Mouse (Mus musculus) forebrain, embryonic 16.5 days (tissue): Measurements from ENCODE around the gene 1520401A03Rik. TPM values are rescaled to one million over a fixed set of nuclear protein-coding genes. Genes with fewer than 3 reads are reported as not detected.
A peak's percentile ranks its signal among the peaks of the same experiment; 100 is the strongest.

Experiments used
- ATAC-seq: fragments of 200-750 bp; cut with Nextera tagmentation; 2 replicates; pipeline ENCODE4 v1.8.0; 2017; ENCODE audit warnings: mild to moderate bottlenecking, moderate library complexity
- H3K27ac ChIP-seq: fragments of 300-500 bp; sonication (generic); 2 replicates; pipeline ENCODE4 v1.5.1; 2014; ENCODE audit warnings: low read length, control low read depth
- H3K27me3 ChIP-seq: fragments of 300-500 bp; sonication (generic); replicated peaks from 2 replicates; pipeline ENCODE4 v1.6.1; 2014; ENCODE audit warnings: low read length; ENCODE audit not compliant: control insufficient read depth, insufficient read depth
- H3K36me3 ChIP-seq: fragments of 300-500 bp; sonication (generic); 2 replicates; pipeline ENCODE4 v1.6.1; 2014; ENCODE audit not compliant: control insufficient read depth, insufficient read depth
- H3K4me1 ChIP-seq: fragments of 300-500 bp; sonication (generic); replicated peaks from 2 replicates; pipeline ENCODE4 v1.6.1; 2014; ENCODE audit warnings: low read length; ENCODE audit not compliant: control insufficient read depth, insufficient read depth
- H3K4me2 ChIP-seq: fragments of 300-500 bp; sonication (generic); 2 replicates; pipeline ENCODE4 v1.6.1; 2014; ENCODE audit warnings: mild to moderate bottlenecking, low read length, control low read depth
- H3K4me3 ChIP-seq: fragments of 300-500 bp; sonication (generic); replicated peaks from 2 replicates; pipeline ENCODE4 v1.5.1; 2014; ENCODE audit warnings: mild to moderate bottlenecking, low read length, control low read depth
- H3K9ac ChIP-seq: fragments of 300-500 bp; sonication (generic); replicated peaks from 2 replicates; pipeline ENCODE4 v1.6.1; 2014; ENCODE audit warnings: low read depth, low read length, control low read depth
- H3K9me3 ChIP-seq: fragments of 300-500 bp; sonication (generic); 2 replicates; pipeline ENCODE4 v1.6.1; 2016; ENCODE audit warnings: low read length; ENCODE audit not compliant: control insufficient read depth
- WGBS: fragments of 180-500 bp; shearing (Covaris S2); extraction: QIAGEN DNeasy Blood & Tissue Kit; methylation state at CpG from one replicate; pipeline ENCODE4 v1.1.7; 2014; 5-methylcytosine and 5-hydroxymethylcytosine counted together
- polyA plus RNA-seq: library from polyadenylated mRNA; unstranded; fragments of >200 nt; fragmentation: Nextera tagmentation; extraction: Ambion mirVana; gene quantifications from 2 replicates; pipeline ENCODE4 v1.2.1, GENCODE M21; 2015

1520401A03Rik gene
- polyA plus RNA-seq, 1 experiment from 2014 or later: not detected

GRCm38 (mm10) chr17:23757581-23757980 lies 35.0 kb upstream of the 1520401A03Rik start:
- H3K4me2 ChIP-seq: no peak overlapping the region
- no peak for ATAC-seq
- no peak overlapping the region for H3K9ac ChIP-seq
- 96% methylated on average over 9 of the region's 9 CpGs for WGBS
- no peak overlapping the region for H3K4me3 ChIP-seq
- no peaks in the 10 kb centered on the region for H3K4me1 ChIP-seq
- H3K27me3 ChIP-seq: no peaks in the 10 kb centered on the region
- no peaks in the 10 kb centered on the region for H3K9me3 ChIP-seq
- no peak overlapping the region for H3K27ac ChIP-seq
- peaks cover 51% of the 10 kb centered on the region for H3K36me3 ChIP-seq

- Histone ChIP-seq H3K4me2 (no peak overlapping the region), H3K27me3 (no peaks in the 10 kb centered on the region), H3K9me3 (no peaks in the 10 kb centered on the region), H3K27ac (no peak overlapping the region), H3K9ac (no peak overlapping the region), H3K4me3 (no peak overlapping the region), H3K4me1 (no peaks in the 10 kb centered on the region), H3K36me3 (peaks cover 61% of the 10 kb centered on the region)
- ATAC-seq: no peak
- WGBS: 93% methylated on average over 13 of the region's 13 CpGs
Measured at GRCm38 (mm10) chr17:23755689-23756088, 33.1 kb upstream of the 1520401A03Rik start.

DNA sequence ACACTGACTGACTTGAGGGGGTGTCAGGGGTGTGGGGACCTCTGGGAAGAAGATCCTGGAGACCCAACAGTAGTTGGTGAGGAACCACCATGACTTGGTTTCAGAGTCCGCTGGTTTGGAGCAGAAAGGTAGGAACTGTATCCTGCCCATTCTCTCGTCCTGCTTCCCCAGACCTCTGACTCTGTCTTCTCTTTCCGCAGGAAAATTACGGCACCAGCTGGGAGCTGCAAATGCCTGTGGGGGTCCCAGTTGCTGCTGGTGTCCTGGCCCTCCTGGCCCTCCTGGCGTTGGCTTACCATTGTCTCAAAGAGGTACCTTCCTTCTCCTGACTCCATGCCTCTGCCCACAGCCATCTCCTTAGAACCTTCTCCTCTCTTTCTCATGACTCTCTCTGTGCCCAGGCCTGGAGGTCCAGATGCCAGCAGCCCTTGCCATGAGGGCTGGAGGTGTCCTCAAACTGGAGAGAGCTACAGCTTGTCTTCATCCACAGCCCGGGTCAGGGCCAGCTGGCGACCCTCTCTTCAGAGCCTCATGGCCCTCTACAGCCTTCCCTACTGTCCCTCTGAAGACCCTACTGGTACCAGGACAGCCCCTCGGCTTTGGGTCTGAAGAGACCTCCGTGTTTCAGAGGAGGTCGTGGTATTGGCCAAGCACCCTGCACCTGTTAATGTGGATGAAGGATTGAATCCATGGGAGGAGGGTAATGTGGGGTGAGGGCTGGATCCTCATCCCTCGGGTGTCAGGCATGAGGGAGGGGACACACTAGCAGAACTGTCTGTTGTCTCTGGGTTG lies 27.0 kb upstream of the 1520401A03Rik start:
- peaks cover 21% of the 10 kb centered on the region for H3K36me3 ChIP-seq
- peaks cover 18% of the 10 kb centered on the region for H3K27me3 ChIP-seq
- no peak for ATAC-seq
- WGBS: 79% methylated on average over 11 of the region's 11 CpGs
- peaks cover 14% of the 10 kb centered on the region for H3K4me1 ChIP-seq
- H3K4me3 ChIP-seq: no peak overlapping the region
- no peak overlapping the region for H3K27ac ChIP-seq
- no peak overlapping the region for H3K9ac ChIP-seq
- H3K9me3 ChIP-seq: no peaks in the 10 kb centered on the region
- no peak overlapping the region for H3K4me2 ChIP-seq

DNA sequence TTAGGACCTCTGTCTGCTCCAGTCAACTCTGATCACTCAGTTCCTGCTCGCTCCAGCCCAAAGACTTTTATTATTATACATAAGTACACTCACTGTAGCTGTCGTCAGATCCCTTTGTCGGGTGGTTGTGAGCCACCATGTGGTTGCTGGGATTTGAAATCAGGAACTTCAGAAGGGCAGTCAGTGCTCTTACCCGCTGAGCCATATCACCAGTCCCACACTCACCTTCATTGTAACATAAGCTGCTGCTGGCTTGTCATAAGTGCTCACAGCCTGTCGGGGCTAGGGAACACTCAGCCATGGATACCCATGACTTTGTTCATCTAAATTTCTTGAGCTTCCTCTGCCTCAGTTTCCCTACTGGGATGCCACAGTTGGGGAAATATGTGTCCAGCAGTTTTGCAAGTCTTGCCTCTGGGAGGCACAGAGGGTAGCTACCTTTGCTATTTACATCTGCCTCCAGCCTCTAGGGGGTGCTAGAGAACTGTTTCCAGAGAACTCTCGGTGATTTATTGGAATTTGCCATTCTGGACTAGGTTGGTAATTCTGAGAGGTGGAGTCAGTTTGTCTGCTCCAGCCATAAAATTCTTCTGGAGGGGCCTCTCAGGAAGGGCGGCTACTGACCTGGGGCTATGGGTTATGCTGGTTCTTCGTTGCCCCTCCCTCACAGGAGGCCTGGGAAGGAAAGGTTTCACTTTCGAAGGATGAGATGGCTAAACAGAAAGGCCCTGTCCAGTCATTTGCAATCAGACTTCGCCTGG lies 26.2 kb upstream of the 1520401A03Rik start:
- Histone ChIP-seq H3K27ac (no peak overlapping the region), H3K9me3 (no peaks in the 10 kb centered on the region), H3K36me3 (peaks cover 19% of the 10 kb centered on the region), H3K27me3 (peaks cover 24% of the 10 kb centered on the region), H3K4me1 (peaks cover 14% of the 10 kb centered on the region), H3K9ac (no peak overlapping the region), H3K4me2 (no peak overlapping the region), H3K4me3 (no peak overlapping the region)
- ATAC-seq: no peak
- 38% methylated on average over 10 of the region's 10 CpGs for WGBS

GRCm38 (mm10) chr17:23748026-23748425 lies 25.4 kb upstream of the 1520401A03Rik start:
- H3K9ac ChIP-seq: no peak overlapping the region
- no peak overlapping the region for H3K27ac ChIP-seq
- 49% methylated on average over 6 of the region's 6 CpGs for WGBS
- H3K36me3 ChIP-seq: peaks cover 14% of the 10 kb centered on the region
- no peak overlapping the region for H3K4me3 ChIP-seq
- no peaks in the 10 kb centered on the region for H3K9me3 ChIP-seq
- peaks cover 31% of the 10 kb centered on the region for H3K27me3 ChIP-seq
- no peak overlapping the region for H3K4me2 ChIP-seq
- no peak for ATAC-seq
- H3K4me1 ChIP-seq: peaks cover 14% of the 10 kb centered on the region

- H3K27ac ChIP-seq: no peak overlapping the region
- peaks cover 15% of the 10 kb centered on the region for H3K4me1 ChIP-seq
- WGBS: 82% methylated on average over 3 of the region's 3 CpGs
- H3K27me3 ChIP-seq: peaks cover 37% of the 10 kb centered on the region
- no peak overlapping the region for H3K9ac ChIP-seq
- H3K36me3 ChIP-seq: peaks cover 9% of the 10 kb centered on the region
- H3K4me2 ChIP-seq: no peak overlapping the region
- no peaks in the 10 kb centered on the region for H3K9me3 ChIP-seq
- no peak for ATAC-seq
- H3K4me3 ChIP-seq: no peak overlapping the region
Measured at GRCm38 (mm10) chr17:23747471-23747870, 24.9 kb upstream of the 1520401A03Rik start.

GRCm38 (mm10) chr17:23746767-23747166 lies 24.2 kb upstream of the 1520401A03Rik start:
- 85% methylated on average over 3 of the region's 3 CpGs for WGBS
- ATAC-seq: no peak

GRCm38 (mm10) chr17:23746311-23746710 lies 23.7 kb upstream of the 1520401A03Rik start:
- Histone ChIP-seq H3K27me3 (peaks cover 49% of the 10 kb centered on the region), H3K4me2 (peak overlapping the region; percentile 68)
- WGBS: 1% methylated on average over 12 of the region's 12 CpGs

More at GRCm38 (mm10) chr17:23746767-23747166, 24.2 kb upstream of the 1520401A03Rik start:
- H3K4me2 ChIP-seq: no peak overlapping the region
- H3K4me3 ChIP-seq: no peak overlapping the region
- H3K9me3 ChIP-seq: no peaks in the 10 kb centered on the region
- H3K27ac ChIP-seq: no peak overlapping the region
- no peak overlapping the region for H3K9ac ChIP-seq
- H3K27me3 ChIP-seq: peaks cover 44% of the 10 kb centered on the region
- 0 out of 2 replicates have a peak, but pooled peaks cover 5% of the 10 kb centered on the region for H3K36me3 ChIP-seq
- peaks cover 20% of the 10 kb centered on the region for H3K4me1 ChIP-seq

More at GRCm38 (mm10) chr17:23746311-23746710, 23.7 kb upstream of the 1520401A03Rik start:
- H3K9me3 ChIP-seq: no peaks in the 10 kb centered on the region
- peaks cover 20% of the 10 kb centered on the region for H3K4me1 ChIP-seq
- no peak overlapping the region for H3K27ac ChIP-seq
- no peak overlapping the region for H3K9ac ChIP-seq
- no peak for ATAC-seq
- H3K36me3 ChIP-seq: 0 out of 2 replicates have a peak, but pooled peaks cover 2% of the 10 kb centered on the region
- peak overlapping the region; percentile 46 for H3K4me3 ChIP-seq
